Mouse (Mus musculus): ENCODE measurements around the gene Nckipsd.

The Nckipsd gene

GRCm38 (mm10) chr9:108799564-108799963 is 8.6 kb upstream of the Nckipsd start:
- DNase-seq (ENCODE audit: low spot score in 2 of 2), result no peak

- no peak for DNase-seq (ENCODE audit: low spot score in 2 of 2)
Observed at GRCm38 (mm10) chr9:108805768-108806167, 2.4 kb upstream of the Nckipsd start.

GRCm38 (mm10) chr9:108806379-108806778 is 1.8 kb upstream of the Nckipsd start:
- DNase-seq (ENCODE audit: low spot score in 2 of 2), result no peak

GRCm38 (mm10) chr9:108806831-108807230 is 1.3 kb upstream of the Nckipsd start:
- no peak for DNase-seq (ENCODE audit: low spot score in 2 of 2)

- DNase-seq (ENCODE audit: low spot score in 2 of 2), result no peak
Observed at GRCm38 (mm10) chr9:108807674-108808073, 494 bp upstream of the Nckipsd start.

- no peak for DNase-seq (ENCODE audit: low spot score in 2 of 2)
Observed at GRCm38 (mm10) chr9:108809188-108809587, 1.0 kb downstream of the Nckipsd start.

GRCm38 (mm10) chr9:108809723-108810122 is 1.6 kb downstream of the Nckipsd start:
- no peak for DNase-seq (ENCODE audit: low spot score in 2 of 2)

GRCm38 (mm10) chr9:108810516-108810915 is 2.3 kb downstream of the Nckipsd start:
- DNase-seq (ENCODE audit: low spot score in 2 of 2), result no peak

GRCm38 (mm10) chr9:108815557-108815956 is 7.4 kb downstream of the Nckipsd start:
- no peak for DNase-seq (ENCODE audit: low spot score in 2 of 2)

- peak; percentile 45 to 60 for DNase-seq (ENCODE audit: low spot score in 2 of 2)
Observed at GRCm38 (mm10) chr9:108819495-108819894, 11.3 kb downstream of the Nckipsd start.

- no peak for DNase-seq (ENCODE audit: low spot score in 2 of 2)
Observed at GRCm38 (mm10) chr9:108820077-108820476, 11.9 kb downstream of the Nckipsd start.

GRCm38 (mm10) chr9:108824144-108824685 is 16.0 kb downstream of the Nckipsd start:
- peak; percentile 40 to 45 for DNase-seq (ENCODE audit: low spot score in 2 of 2)

- peak; percentile 84 to 92 for DNase-seq (ENCODE audit: low spot score in 2 of 2)
Observed at GRCm38 (mm10) chr9:108824755-108825413, 16.7 kb downstream of the Nckipsd start.

GRCm38 (mm10) chr9:108825820-108826699 is 17.9 kb downstream of the Nckipsd start, which contains the start of gene Celsr3:
TSS of gene Celsr3 (plus strand) at chr9:108826320.
- DNase-seq (ENCODE audit: low spot score in 2 of 2), result peak; percentile 90 to 93

- DNase-seq (ENCODE audit: low spot score in 2 of 2), result peak; percentile 68 to 72
Observed at GRCm38 (mm10) chr9:108826700-108827340, 18.7 kb downstream of the Nckipsd start.

GRCm38 (mm10) chr9:108827454-108827853 is 19.3 kb downstream of the Nckipsd start:
- DNase-seq (ENCODE audit: low spot score in 2 of 2), result no peak

GRCm38 (mm10) chr9:108827906-108828305 is 19.7 kb downstream of the Nckipsd start:
- no peak for DNase-seq (ENCODE audit: low spot score in 2 of 2)

- DNase-seq (ENCODE audit: low spot score in 2 of 2), result no peak
Observed at GRCm38 (mm10) chr9:108831637-108832036, 23.5 kb downstream of the Nckipsd start.

GRCm38 (mm10) chr9:108832390-108833108 is 24.4 kb downstream of the Nckipsd start:
- peak; percentile 58 to 68 for DNase-seq (ENCODE audit: low spot score in 2 of 2)

- peak; percentile 43 to 71 for DNase-seq (ENCODE audit: low spot score in 2 of 2)
Observed at GRCm38 (mm10) chr9:108842989-108843388, 34.8 kb downstream of the Nckipsd start.

- no peak for DNase-seq (ENCODE audit: low spot score in 2 of 2)
Observed at GRCm38 (mm10) chr9:108845390-108845789, 37.2 kb downstream of the Nckipsd start.

All from frontal cortex, postnatal 36 days (tissue).